Mouse (Mus musculus) right cerebral cortex, adult 2 months (tissue): ENCODE results near the gene Hoxb9.

Source experiments
- DNase-seq, 2 experiments: peaks; one replicate each; pipeline ENCODE4 v3.0.0; 2021 to 2022; ENCODE audit warnings: low spot score in 2 of 2

Gene Hoxb9

DNA sequence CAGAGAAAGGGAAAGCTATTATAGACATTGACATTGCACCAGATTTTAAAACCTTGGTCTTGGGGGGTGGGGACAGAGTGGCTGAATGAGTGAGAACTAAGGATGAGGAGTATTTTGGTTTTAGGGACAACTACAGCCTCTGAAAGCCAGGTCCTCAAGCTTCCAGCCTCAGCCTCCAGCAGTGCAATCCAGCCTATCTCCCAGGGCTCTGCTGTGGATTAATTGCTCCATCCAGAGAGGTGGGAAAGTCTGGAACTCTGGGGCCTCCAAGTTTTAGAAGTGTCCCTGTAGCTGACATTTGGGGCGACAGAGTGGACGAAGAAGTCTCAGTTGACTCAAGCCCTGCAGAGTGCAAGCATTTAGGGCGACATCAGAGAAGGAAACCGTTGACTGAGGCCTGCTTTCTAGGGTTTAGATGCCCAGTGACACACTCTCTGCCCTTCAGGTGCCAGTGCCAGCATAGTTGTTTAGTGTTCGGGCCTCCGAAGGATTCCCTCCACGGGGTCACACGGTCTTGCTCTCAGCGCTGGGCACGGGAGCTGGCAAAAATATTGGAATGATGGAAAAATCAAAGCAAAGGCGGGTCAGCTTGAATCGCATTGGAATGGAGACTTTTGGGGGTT, 42.7 kb downstream of the Hoxb9 start:
- DNase-seq = no peak

DNA sequence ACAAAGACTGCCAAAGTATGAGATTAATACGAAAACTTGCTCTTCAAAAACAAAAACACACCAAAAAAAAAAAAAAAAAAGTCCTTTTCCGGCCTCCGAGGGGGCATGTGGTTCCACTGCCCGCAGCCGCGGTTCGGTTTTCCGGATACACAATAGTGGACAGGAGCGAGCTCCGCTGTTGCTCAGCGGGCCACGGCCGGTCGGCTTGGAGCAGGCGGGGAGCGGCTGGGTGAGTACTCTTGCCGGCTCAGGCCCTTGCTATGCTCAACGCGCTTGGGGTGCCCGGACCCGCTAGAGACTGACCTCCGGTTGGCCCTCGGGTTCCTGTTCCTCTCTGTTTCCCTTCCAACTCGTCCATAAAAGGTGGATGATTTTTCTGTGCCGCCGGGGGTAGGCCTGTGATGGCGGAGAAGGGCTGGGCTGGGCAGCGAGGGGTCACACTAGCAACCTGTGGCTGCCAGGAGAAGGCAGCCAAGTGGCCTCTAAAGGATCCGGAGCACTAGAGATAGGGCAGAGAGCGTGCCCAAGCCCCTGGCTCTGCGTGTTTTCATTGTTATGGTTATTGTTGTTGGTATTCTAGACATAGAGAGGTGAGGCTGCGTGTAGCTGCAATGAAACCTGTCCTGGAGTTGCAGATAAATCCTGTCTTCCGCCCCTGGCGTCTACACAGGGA, 43.5 kb downstream of the Hoxb9 start:
- DNase-seq = no peak

DNA sequence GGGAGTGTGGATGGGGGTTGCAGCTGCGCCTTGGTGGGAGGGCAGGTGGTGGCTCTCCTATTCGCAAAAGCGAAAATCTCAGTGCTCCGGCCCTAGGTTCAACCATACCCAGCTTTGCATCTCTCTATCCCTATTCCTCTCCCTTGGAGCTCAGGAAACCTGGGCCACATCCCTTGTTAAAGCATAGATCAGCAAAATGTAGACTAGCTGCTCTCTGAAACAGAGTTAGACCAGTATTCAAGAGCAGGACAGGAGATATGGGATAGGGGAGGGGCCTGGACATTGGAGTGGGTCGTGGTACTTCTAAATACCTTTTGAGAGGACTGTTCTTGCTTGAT, 44.1 kb downstream of the Hoxb9 start:
- no peak for DNase-seq

DNA sequence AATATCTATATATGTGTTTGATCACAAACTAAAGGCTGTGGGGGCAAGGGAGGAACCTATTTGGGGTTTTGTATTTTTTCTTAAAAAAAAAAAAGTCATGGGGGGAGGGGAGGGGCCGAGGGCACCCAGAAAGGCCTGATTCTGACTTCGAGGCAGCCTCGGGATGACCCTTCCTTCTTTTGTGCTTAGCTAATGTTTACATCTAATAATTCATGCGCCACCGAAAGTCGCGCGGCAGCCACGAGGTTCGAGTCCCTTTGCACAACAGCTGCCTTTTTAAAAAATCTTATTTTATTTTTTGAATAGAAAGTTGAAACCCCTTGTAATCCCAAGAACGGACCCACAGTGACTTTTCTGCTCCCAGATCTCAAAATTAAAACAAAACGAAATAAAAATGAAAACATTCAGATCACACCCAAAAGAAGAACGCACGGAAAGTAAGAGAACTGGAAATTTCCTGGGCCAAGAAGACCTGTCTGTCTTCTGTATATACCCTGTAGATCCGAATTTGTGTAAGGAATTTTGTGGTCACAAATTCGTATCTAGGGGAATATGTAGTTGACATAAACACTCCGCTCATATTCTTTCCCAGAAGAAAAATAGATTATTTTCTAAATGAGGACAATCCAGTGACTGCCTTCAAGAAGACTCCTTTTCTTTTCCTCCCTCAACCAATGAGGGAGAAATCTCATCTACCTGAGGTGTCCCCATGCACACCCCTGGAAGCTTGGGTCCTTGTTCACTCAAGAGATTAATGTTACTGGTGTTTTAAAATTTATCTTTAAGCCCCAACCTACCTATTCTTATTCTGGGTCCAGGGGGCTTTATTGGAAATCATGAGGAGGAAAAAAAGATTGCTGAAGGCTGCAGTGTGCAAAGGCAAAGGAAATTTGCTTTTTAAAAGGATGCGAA, 45.7 kb downstream of the Hoxb9 start:
- DNase-seq = no peak

DNA sequence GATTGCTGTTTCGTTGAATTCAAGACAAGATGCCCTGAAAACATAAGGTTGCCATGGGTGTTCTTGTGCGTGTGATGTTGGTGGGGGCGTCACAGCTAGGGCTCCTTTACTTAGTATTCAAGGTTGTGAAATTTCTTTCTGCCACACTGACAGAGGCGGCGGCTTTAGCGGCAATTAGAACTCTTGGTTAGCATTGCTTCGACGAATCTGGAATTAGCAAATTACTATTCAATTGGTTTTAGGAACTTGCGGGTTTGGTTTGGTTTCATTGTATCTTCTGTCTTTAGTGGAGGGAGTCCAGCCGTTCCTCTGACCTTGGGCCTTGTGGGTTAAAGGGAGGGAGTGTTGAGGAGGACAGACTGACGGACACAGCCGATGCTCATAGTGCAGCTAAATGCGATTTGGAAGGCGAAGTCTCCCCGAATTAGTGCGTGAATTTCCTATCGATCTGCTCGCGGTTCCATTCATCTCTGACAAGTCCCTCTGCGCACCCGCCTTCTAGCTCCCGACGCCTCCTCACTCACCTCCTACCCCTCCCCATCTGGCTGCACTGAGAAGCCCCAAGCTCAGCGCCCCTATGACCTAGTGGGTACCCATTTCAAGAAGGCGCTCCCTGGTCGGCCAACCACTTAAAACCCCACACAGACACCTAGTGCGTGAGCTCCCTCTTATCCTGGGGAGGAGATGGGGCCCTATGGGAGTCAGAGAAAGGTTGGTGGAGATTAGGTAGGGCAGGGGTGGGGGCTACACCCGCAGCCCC, 46.5 kb downstream of the Hoxb9 start, which contains the start of gene Hoxb4:
Gene Hoxb4, plus strand, starts transcription at position 660 of the 760 bp plus-strand sequence.
- DNase-seq = no peak

DNA sequence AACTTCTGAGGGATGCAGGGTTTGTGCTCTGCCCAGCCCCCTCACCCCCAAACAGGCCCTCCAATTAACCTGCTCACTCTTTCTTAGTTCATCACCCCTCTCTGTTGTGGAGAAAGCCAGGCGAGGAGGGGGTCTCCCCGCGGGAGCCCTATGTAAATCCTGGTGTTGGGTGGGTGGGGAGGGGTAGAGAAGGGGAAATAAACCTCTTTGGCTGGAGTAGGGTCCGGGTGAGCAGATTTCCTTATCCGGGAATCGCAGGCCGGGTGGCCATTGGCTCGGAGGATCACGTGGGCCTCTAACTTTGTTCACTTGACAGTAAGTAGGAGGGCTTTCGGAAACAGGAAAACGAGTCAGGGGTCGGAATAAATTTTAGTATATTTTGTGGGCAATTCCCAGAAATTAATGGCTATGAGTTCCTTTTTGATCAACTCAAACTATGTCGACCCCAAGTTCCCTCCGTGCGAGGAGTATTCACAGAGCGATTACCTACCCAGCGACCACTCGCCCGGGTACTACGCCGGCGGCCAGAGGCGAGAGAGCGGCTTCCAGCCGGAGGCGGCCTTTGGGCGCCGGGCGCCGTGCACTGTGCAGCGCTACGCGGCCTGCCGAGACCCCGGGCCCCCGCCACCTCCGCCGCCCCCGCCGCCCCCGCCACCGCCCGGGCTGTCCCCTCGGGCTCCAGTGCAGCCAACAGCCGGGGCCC, 47.3 kb downstream of the Hoxb9 start:
- DNase-seq = no peak

DNA sequence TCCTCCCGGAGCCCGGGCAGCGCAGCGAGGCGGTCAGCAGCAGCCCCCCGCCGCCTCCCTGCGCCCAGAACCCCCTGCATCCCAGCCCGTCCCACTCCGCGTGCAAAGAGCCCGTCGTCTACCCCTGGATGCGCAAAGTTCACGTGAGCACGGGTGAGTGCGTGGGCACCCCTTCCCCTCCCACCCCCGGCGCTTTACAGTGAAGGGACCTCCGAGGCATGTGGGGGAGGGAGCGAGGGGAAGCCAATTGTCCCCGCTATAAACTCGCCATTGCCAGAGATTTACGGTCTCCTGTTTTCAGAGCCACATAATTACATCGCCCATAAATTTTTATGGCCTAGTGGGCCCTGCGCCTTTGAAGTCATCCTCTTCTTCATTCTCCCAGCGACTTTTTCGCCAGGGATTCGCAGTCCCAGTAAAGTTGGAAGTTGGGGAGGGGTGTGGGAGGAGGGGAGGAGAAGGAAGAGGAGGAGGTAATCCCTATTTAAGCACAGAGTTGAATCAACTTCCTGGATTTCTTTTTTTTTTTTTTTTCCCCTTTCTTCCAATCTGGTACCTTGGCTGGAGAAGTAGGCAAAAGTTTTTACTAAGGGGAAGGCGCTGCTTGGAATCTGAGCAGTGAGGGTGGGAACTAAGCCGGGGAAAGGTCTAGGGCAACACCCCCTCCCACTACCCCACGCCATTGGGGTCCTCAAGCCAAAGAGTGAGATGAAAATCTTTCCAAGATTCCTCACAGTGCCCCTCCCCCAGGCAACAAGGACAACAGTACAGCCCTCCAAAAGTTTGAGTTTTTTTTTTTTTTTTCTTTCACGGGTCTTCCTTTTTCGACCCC, 48.0 kb downstream of the Hoxb9 start:
- DNase-seq = no peak

DNA sequence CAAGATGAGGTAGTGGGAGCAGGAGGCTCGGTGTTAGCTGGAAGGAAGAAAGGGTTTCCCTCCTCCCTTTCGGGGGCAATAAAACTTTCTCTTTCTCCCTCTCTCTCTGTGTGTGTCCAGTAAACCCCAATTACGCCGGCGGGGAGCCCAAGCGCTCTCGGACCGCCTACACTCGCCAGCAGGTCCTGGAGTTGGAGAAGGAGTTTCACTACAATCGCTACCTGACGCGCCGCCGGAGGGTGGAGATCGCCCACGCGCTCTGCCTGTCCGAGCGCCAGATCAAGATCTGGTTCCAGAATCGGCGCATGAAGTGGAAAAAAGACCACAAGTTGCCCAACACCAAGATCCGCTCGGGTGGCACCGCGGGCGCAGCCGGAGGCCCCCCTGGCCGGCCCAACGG, 48.7 kb downstream of the Hoxb9 start:
- DNase-seq = no peak

DNA sequence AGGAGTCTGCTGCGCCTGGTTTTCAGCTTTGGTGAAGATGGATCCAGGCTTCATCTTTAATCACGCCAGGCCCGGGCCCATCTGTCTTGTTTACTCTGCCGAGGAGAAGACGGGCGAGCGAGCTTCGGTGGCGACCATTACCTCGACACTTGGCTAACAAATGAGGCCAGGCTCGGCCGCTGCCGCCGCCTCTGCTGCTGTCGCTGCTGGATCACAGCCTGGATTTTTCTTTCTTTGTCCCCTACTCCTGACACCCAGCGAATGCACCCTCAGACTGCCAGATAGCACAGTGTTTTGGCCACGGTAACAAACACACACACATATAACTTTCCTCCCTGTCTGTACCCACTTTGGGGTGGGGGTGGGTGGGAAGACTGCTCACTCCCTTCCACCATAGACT, 49.4 kb downstream of the Hoxb9 start:
- no peak for DNase-seq

DNA sequence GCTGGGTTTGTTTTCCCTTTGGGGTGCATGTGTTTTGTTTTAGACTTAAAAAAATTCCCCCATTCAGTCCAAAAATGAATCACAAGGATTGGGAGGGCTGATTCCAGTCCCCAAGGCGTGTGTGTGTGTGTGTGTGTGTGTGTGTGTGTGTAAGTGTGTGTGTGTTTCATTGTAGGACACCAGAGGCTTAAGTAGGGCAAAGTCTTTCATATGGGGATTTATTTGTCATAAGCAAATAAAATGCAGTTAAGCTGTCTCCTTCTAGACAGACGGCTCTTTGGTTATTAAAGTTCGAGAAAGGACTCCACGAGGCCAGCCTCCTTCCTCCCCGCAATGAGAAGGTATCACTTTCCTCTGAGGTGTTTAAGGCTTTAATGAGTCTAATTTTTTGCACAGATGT, 50.6 kb downstream of the Hoxb9 start:
- no peak for DNase-seq

DNA sequence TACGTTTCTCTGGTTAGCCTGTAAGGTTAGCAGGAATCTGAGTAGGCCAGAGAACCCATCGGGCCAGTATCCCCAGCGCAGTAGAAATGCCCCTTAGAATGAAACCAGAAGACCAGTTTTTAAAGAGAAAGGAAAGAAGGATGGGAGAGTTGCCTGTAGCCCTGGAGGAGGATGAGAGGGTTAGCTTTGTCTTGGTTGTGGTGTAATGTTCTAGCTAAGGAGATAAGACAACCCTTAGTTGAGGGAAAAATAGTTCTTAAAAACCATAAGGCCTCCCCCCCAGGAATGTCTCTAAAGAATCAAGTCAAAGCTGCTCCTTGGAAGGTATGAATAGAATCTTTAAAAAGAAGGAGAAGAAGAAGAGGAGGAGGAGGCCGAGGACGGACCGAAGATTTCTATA, 51.5 kb downstream of the Hoxb9 start:
- no peak for DNase-seq

DNA sequence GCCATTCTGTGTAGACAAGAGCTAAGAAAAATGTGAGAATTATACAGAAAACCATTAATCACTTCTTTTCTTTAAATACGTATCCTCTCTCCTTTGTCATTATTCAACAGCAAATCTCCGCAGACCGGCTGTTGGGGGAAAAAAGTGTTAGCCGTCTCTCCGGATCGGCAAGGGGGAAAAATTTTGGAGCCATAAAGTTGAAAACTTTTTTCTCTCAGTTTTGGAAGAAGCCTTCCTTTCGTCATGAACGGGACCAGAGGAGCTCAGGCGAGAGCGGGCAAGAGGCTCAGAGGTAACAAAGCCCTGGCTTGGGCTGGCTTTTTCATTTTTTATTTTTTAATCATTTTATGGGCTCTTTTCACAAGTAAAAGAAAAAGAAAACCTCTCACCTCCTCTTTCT, 51.9 kb downstream of the Hoxb9 start, which contains the start of gene Hoxb3:
Gene Hoxb3, plus strand, starts transcription at position 173 of the 400 bp plus-strand sequence.
- no peak for DNase-seq

DNA sequence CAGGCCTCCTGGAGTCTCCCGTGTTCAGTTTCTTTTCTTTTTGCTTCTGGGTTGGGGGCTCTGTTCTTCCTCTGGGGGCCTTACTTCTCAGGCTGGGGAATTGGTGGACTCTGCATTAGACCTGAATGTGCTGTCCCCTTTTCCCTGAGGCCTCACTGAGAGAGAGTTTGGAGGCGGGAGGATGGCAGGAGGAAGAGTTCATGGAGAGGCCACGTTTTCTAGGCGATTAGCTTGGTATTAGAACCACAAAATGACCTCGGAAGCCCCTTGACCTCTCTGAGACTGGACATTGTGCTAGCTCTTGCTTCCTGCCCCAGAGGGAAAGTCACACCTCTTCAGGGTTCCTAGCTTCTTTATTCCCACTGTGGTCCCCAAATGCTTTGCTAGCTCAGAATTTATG, 52.9 kb downstream of the Hoxb9 start:
- no peak for DNase-seq

DNA sequence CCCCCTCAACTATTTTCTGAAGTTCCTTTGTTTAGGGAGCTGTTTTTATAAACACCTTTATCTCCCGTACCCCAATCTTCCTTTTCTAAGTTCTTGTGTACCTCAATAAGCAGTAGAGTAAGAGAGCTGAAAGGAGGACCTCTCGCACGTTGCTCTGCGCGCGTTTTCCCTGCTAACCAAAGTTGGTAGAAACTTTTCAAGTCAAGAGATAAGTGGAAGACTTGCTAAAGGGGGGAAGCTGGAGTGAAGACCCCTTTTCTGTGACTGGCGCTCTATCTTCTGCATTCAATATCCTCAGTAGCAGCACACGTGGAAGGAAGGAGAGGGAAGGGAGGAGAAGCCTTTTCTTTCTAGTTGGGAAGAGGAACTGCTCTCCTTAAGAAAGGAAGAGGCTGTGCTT, 53.7 kb downstream of the Hoxb9 start:
- DNase-seq = no peak

DNA sequence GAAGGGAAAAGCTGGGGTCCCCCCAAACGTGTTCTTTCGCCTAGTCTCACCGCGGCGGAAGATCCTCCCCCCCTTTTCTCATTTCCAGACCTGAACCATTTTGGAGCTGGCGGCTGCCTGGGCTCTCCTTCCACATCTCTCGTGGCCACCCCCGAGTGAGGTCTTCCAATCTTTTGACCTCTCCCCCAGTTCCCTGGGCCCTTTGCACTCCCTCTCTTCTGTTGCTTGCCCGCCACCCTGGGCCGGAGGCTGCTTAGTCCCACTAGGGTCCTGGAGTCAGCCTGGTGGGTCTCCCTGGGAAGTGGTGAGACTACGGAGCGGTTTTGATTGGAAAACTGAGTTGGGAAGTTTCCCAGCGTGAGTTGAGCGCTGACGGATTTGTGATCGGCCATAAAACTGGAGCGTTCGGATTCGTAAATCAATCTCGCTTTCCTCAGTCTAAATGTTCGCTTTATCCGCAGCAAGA, 54.5 kb downstream of the Hoxb9 start:
- DNase-seq = no peak
